Mouse (Mus musculus) frontal cortex, postnatal 25 days (tissue): Measurements from ENCODE around the gene Mitd1.
A peak's percentile ranks its signal among the peaks of the same experiment; 100 is the strongest.

Experiments used
- DNase-seq, 2 experiments: peaks; one replicate each; pipeline ENCODE4 v3.0.0; 2022; ENCODE audit warnings: low spot score in 2 of 2

Mitd1 gene

GRCm38 (mm10) chr1:37867684-37868322, 22.4 kb downstream of the Mitd1 start:
- DNase-seq = no peak

GRCm38 (mm10) chr1:37867056-37867455, 23.2 kb downstream of the Mitd1 start:
- DNase-seq = no peak

- no peak for DNase-seq
Measured at GRCm38 (mm10) chr1:37866286-37866685, 23.9 kb downstream of the Mitd1 start, which contains the start of gene Tsga10. Gene Tsga10, minus strand, starts transcription at chr1:37866429.

- no peak for DNase-seq
Measured at GRCm38 (mm10) chr1:37865401-37866215, 24.6 kb downstream of the Mitd1 start.

- peak; percentile 98 to 99 for DNase-seq
Measured at GRCm38 (mm10) chr1:37864511-37865400, 25.5 kb downstream of the Mitd1 start.

GRCm38 (mm10) chr1:37850696-37851095, 39.5 kb downstream of the Mitd1 start:
- DNase-seq = no peak

- DNase-seq = no peak
Measured at GRCm38 (mm10) chr1:37846878-37847277, 43.3 kb downstream of the Mitd1 start.

- no peak for DNase-seq
Measured at GRCm38 (mm10) chr1:37831681-37832080, 58.5 kb downstream of the Mitd1 start.
